Mouse (Mus musculus) lung, adult 2 months (tissue): ENCODE results near the gene Wdr38.

Source experiments
- CTCF ChIP-seq: fragments of 200-500 bp; IDR thresholded peaks from 2 replicates; pipeline ENCODE4 v1.5.1; 2011; ENCODE audit warnings: mild to moderate bottlenecking, low read length, control low read depth; ENCODE audit not compliant: insufficient read depth
- POLR2A ChIP-seq: fragments of 200-500 bp; IDR thresholded peaks from 2 replicates; pipeline ENCODE4 v1.6.1; 2011; ENCODE audit warnings: low read depth, mild to moderate bottlenecking, control low read depth, low read length, borderline replicate concordance; ENCODE audit errors: extremely low read depth

DNA sequence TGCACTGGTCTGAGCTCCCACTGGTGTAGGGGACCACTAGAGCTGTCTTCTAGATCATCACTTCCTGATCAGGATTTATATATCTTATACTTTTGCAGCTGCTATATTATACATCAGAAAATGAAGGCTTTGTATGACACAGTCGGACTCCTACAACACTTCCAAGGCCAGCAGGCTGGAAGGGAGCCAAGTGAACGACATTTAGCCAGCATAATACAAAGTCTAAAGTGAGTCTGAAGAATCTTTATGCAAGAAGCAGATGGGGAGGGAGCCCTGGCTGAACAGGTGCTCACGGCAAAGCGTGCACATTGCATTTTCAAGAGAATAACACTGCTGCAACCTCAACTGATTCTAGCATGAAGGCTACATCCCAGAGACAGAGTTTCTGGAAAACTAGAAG, 4.8 kb upstream of the Wdr38 start:
- TF ChIP-seq POLR2A (no peak), CTCF (no peak)
